Mouse (Mus musculus) erythroblast, adult 5-6 weeks (primary cell): Measurements from ENCODE around the gene Adtrp. TPM values are rescaled to one million over a fixed set of nuclear protein-coding genes. Genes with fewer than 3 reads are reported as not detected.

ENCODE experiments used
- ATAC-seq: replicated peaks from 2 replicates; pipeline ENCODE4 v1.8.0; 2016; ENCODE audit warnings: moderate number of reproducible peaks, mild to moderate bottlenecking, moderate TSS enrichment, inconsistent platforms; ENCODE audit not compliant: poor library complexity, low FRiP score, severe bottlenecking
- total RNA-seq, 2 experiments: library from RNA; stranded (forward) in 1 of 2; stranded (reverse) in 1 of 2; fragments of 150-400 nt in 1 of 2; fragments of 200-764, 138-1000 nt in 1 of 2; gene quantifications; 2 replicates each; pipeline versions ENCODE4 v1.2.3 to v1.2.4; 2015 to 2017; ENCODE audit warnings: low replicate concordance in 2 of 2

Gene Adtrp
- total RNA-seq, 2 experiments from 2014 or later = 1.4 to 11.9 TPM

- no peak for ATAC-seq
Observed at GRCm38 (mm10) chr13:41729660-41730059, 117.8 kb downstream of the Adtrp start.

GRCm38 (mm10) chr13:41727803-41728202, 119.7 kb downstream of the Adtrp start:
- no peak for ATAC-seq

- no peak for ATAC-seq
Observed at GRCm38 (mm10) chr13:41719331-41719730, 128.2 kb downstream of the Adtrp start.

GRCm38 (mm10) chr13:41718051-41718450, 129.4 kb downstream of the Adtrp start:
- ATAC-seq = no peak

Other genes starting within 250 kb of the Adtrp start
- gene Tmem170b, start 241.8 kb downstream of the Adtrp start, total RNA-seq (2015; ENCODE audit: low replicate concordance) = 7.7 and 9.4 TPM in 2 replicates
- 7.1 and 8.5 TPM in 2 replicates for gene Tmem170b, start 241.8 kb downstream of the Adtrp start, total RNA-seq (2017; ENCODE audit: low replicate concordance)
- 6.0 and 29.9 TPM in 2 replicates for gene Hivep1, start 204.3 kb upstream of the Adtrp start, total RNA-seq (2015; ENCODE audit: low replicate concordance)
- 3.6 and 11.8 TPM in 2 replicates for gene Hivep1, start 204.3 kb upstream of the Adtrp start, total RNA-seq (2017; ENCODE audit: low replicate concordance)